Mouse (Mus musculus): ENCODE results near the gene Olfr213.

GRCm38 (mm10) chr6:116569834-116570233, 31.6 kb downstream of the Olfr213 start:
- TF ChIP-seq CTCF (IDR thresholded peaks at IDR 0.05; ENCODE audit: low read depth) (peak; percentile 81), EP300 (optimal IDR thresholded peaks at IDR 0.05) (no peak)
